Mouse (Mus musculus) hindbrain, embryonic 16.5 days (tissue): ENCODE measurements at regions not wholly inside any gene's neighbourhood (a gene's known extent, or its start where the extent isn't known, plus 50 kb on each side); places are given as distances from the start of the nearest gene placed in this dataset.

Experiments
- ATAC-seq: fragments of 200-750 bp; cut with Nextera tagmentation; 2 replicates; pipeline ENCODE4 v1.8.0; 2017; ENCODE audit warnings: moderate TSS enrichment, moderate library complexity
- H3K27ac ChIP-seq: fragments of 300-500 bp; sonication (generic); 2 replicates; pipeline ENCODE4 v1.5.1; 2014; ENCODE audit warnings: low read depth, mild to moderate bottlenecking, control low read depth, low read length, moderate library complexity
- H3K27me3 ChIP-seq: fragments of 300-500 bp; sonication (generic); replicated peaks from 2 replicates; pipeline ENCODE4 v1.6.1; 2014; ENCODE audit warnings: low read length; ENCODE audit not compliant: control insufficient read depth, insufficient read depth
- H3K36me3 ChIP-seq: fragments of 300-500 bp; sonication (generic); 2 replicates; pipeline ENCODE4 v1.6.1; 2014; ENCODE audit warnings: mild to moderate bottlenecking, low read length, moderate library complexity, mixed read lengths; ENCODE audit not compliant: control insufficient read depth, insufficient read depth
- H3K4me1 ChIP-seq: fragments of 300-500 bp; sonication (generic); 2 replicates; pipeline ENCODE4 v1.6.1; 2014; ENCODE audit warnings: low read depth, low read length; ENCODE audit not compliant: control insufficient read depth, insufficient read depth
- H3K4me2 ChIP-seq: fragments of 300-500 bp; sonication (generic); 2 replicates; pipeline ENCODE4 v1.6.1; 2014; ENCODE audit warnings: mild to moderate bottlenecking, low read length, control low read depth, moderate library complexity
- H3K4me3 ChIP-seq: fragments of 300-500 bp; sonication (generic); 2 replicates; pipeline ENCODE4 v1.5.1; 2014; ENCODE audit warnings: mild to moderate bottlenecking, low read length, control low read depth, moderate library complexity
- H3K9ac ChIP-seq: fragments of 300-500 bp; sonication (generic); 2 replicates; pipeline ENCODE4 v1.6.1; 2014; ENCODE audit warnings: low read depth, mild to moderate bottlenecking, control low read depth, low read length, moderate library complexity
- H3K9me3 ChIP-seq: fragments of 300-500 bp; sonication (generic); 2 replicates; pipeline ENCODE4 v1.6.1; 2014; ENCODE audit warnings: mild to moderate bottlenecking, low read length, moderate library complexity; ENCODE audit not compliant: control insufficient read depth
- WGBS: fragments of 180-500 bp; shearing (Covaris S2); extraction: QIAGEN DNeasy Blood & Tissue Kit; methylation state at CpG from one replicate; pipeline ENCODE4 v1.1.7; 2014; 5-methylcytosine and 5-hydroxymethylcytosine counted together

- Histone ChIP-seq H3K4me2 (no peak overlapping the region), H3K4me3 (no peak overlapping the region), H3K36me3 (no peaks in the 10 kb centered on the region), H3K27me3 (no peaks in the 10 kb centered on the region), H3K9ac (no peak overlapping the region), H3K9me3 (no peaks in the 10 kb centered on the region), H3K27ac (no peak overlapping the region), H3K4me1 (no peaks in the 10 kb centered on the region)
- WGBS = 88% methylated on average over 1 of the region's 1 CpGs
- no peak for ATAC-seq
These were observed 373.4 kb upstream of the Meis1 start for GRCm38 (mm10) chr11:19392190-19392589.

- Histone ChIP-seq H3K9ac (no peak overlapping the region), H3K4me3 (no peak overlapping the region), H3K36me3 (no peaks in the 10 kb centered on the region), H3K27ac (no peak overlapping the region), H3K9me3 (no peaks in the 10 kb centered on the region), H3K4me2 (no peak overlapping the region), H3K4me1 (no peaks in the 10 kb centered on the region), H3K27me3 (no peaks in the 10 kb centered on the region)
- no peak for ATAC-seq
These were observed 375.6 kb upstream of the Meis1 start for GRCm38 (mm10) chr11:19394372-19394771.

GRCm38 (mm10) chr11:19400396-19400795 is 381.6 kb upstream of the Meis1 start:
- 88% methylated on average over 7 of the region's 7 CpGs for WGBS
- Histone ChIP-seq H3K36me3 (no peaks in the 10 kb centered on the region), H3K27me3 (no peaks in the 10 kb centered on the region)

GRCm38 (mm10) chr11:19420143-19420542 is 401.4 kb upstream of the Meis1 start:
- ATAC-seq = no peak
- WGBS = 63% methylated on average over 2 of the region's 2 CpGs
- no peaks in the 10 kb centered on the region for H3K9me3 ChIP-seq

More at GRCm38 (mm10) chr11:19400396-19400795, 381.6 kb upstream of the Meis1 start:
- Histone ChIP-seq H3K9ac (no peak overlapping the region), H3K9me3 (no peaks in the 10 kb centered on the region), H3K4me1 (no peaks in the 10 kb centered on the region), H3K4me3 (no peak overlapping the region), H3K27ac (no peak overlapping the region), H3K4me2 (no peak overlapping the region)
- ATAC-seq = no peak

GRCm38 (mm10) chr11:19423268-19423667 is 404.5 kb upstream of the Meis1 start:
- Histone ChIP-seq H3K27me3 (no peaks in the 10 kb centered on the region), H3K4me3 (no peak overlapping the region), H3K9me3 (no peaks in the 10 kb centered on the region), H3K4me1 (no peaks in the 10 kb centered on the region), H3K9ac (no peak overlapping the region), H3K36me3 (no peaks in the 10 kb centered on the region), H3K27ac (no peak overlapping the region), H3K4me2 (no peak overlapping the region)
- ATAC-seq = no peak

More at GRCm38 (mm10) chr11:19420143-19420542, 401.4 kb upstream of the Meis1 start:
- H3K4me1 ChIP-seq = no peaks in the 10 kb centered on the region
- no peak overlapping the region for H3K4me3 ChIP-seq
- no peak overlapping the region for H3K27ac ChIP-seq
- no peaks in the 10 kb centered on the region for H3K27me3 ChIP-seq
- no peak overlapping the region for H3K9ac ChIP-seq
- H3K4me2 ChIP-seq = no peak overlapping the region
- H3K36me3 ChIP-seq = no peaks in the 10 kb centered on the region

- Histone ChIP-seq H3K4me2 (no peak overlapping the region), H3K4me3 (no peak overlapping the region), H3K9me3 (no peaks in the 10 kb centered on the region), H3K27me3 (no peaks in the 10 kb centered on the region), H3K36me3 (no peaks in the 10 kb centered on the region), H3K9ac (no peak overlapping the region), H3K4me1 (no peaks in the 10 kb centered on the region), H3K27ac (no peak overlapping the region)
- WGBS = 69% methylated on average over 20 of the region's 20 CpGs
- no peak for ATAC-seq
These were observed 405.3 kb upstream of the Meis1 start for GRCm38 (mm10) chr11:19423841-19424815.

- ATAC-seq = no peak
- no peak overlapping the region for H3K4me3 ChIP-seq
- H3K27ac ChIP-seq = no peak overlapping the region
- no peak overlapping the region for H3K9ac ChIP-seq
- H3K4me2 ChIP-seq = no peak overlapping the region
- no peaks in the 10 kb centered on the region for H3K27me3 ChIP-seq
- WGBS = 97% methylated on average over 1 of the region's 1 CpGs
- no peaks in the 10 kb centered on the region for H3K36me3 ChIP-seq
- H3K4me1 ChIP-seq = no peaks in the 10 kb centered on the region
- no peaks in the 10 kb centered on the region for H3K9me3 ChIP-seq
These were observed 408.8 kb upstream of the Meis1 start for GRCm38 (mm10) chr11:19427559-19427958.

DNA sequence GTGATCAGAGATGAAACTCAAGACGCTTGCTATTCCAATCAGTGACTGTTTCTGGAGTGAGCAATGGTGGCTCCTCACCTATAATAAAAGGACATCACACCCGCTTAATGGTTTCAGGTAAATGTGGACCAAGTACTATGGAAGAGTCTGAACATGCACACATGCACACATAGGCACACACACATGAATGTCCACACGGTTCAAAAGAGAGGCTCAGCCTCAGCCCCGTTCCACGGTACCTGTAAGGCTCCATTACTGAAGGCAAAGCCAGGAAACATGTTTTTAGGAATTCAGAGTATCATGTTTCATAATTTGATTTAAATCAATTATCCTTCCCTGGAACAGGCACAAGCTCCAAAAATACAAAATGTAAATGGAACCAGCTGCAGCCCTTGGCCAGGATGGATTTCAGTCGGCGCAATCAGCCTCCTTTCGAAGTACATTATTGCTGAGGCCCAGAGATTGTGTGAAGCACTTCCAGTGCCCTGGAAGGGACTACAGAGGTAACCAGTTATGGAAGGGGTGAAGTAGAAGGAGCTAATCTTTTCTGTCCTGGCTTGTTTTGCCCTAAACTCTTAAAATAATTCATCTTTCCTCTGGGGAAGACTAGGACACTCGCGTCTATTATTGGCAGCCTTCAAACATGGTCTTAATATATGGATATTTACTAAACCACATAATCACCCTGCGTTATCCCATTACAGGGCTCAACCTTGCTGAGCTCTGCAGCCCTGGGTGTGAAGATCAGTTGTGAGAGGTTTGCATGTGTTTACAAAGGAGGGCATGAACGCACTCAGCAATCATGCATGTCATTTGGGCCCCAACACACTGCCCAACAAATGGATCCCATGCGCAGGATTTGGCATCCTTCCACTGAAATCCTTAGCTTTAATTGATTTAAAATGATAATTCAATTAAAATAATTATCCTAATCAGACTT is 415.2 kb upstream of the Meis1 start:
- ATAC-seq = no peak
- WGBS = 83% methylated on average over 13 of the region's 13 CpGs
- H3K9ac ChIP-seq = no peak overlapping the region
- no peak overlapping the region for H3K4me3 ChIP-seq
- no peaks in the 10 kb centered on the region for H3K36me3 ChIP-seq
- H3K27me3 ChIP-seq = no peaks in the 10 kb centered on the region
- H3K9me3 ChIP-seq = no peaks in the 10 kb centered on the region
- no peak overlapping the region for H3K4me2 ChIP-seq
- no peaks in the 10 kb centered on the region for H3K4me1 ChIP-seq
- no peak overlapping the region for H3K27ac ChIP-seq

DNA sequence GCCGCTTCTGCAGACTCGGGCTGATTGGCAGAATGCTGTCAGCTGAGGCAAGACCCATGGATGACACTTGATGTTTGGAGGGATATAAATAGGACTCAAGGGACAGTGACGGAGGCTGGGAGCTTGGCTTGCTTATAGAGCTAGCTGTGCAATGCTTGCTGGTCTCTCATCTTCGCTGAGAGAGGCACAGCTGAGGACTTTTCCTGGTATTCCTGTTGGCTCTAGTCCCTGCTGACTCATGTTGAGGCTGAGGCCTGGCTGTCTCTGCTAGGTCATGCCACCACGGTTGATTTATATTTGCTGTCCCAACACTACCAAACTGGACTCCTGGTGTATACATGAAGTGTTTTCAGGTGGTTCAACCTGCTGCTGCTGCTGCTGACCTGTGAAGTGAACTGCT is 419.6 kb upstream of the Meis1 start:
- Histone ChIP-seq H3K9me3 (no peaks in the 10 kb centered on the region), H3K36me3 (no peaks in the 10 kb centered on the region), H3K9ac (no peak overlapping the region), H3K4me2 (no peak overlapping the region), H3K27ac (no peak overlapping the region), H3K4me1 (no peaks in the 10 kb centered on the region), H3K27me3 (no peaks in the 10 kb centered on the region), H3K4me3 (no peak overlapping the region)
- WGBS = 95% methylated on average over 5 of the region's 5 CpGs
- no peak for ATAC-seq
